Mouse (Mus musculus): ENCODE results near the gene Cdh3. TPM values are rescaled to one million over a fixed set of nuclear protein-coding genes. Genes with fewer than 3 reads are reported as not detected.

Cdh3 gene
- polyA plus RNA-seq, 2 experiments: 0.60 to 1.4 TPM

DNA sequence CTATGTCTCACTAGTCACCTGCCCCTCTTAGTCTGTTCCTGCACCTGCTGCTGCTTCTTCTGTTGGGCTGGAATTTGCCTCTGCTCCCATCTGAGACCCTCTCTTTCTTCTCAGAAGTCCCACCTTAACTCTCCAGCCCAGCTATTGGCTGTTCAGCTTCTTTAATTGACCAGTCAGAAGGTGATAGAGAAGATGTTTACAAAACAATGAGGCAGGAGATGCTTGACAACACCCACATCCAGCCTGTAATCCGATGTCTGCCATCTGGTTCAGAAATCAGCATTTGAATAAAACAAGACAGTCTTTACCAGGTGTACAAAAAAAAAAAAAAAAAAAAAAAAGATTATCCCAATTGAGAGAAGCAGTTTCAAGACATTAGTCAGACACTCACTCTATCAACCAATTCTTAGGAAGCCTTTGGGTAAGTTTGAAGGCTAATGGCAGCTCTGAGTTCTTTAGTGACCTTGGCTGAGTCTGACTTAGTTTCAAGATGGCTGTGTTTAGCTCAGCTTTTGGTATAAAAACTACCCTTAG is 5.3 kb downstream of the Cdh3 start:
- no peak overlapping the region for H3K4me3 ChIP-seq (ENCODE audit: insufficient read depth in 1 of 2, low read depth in 2 of 2, low read length in 2 of 2)
- DNase-seq (ENCODE audit: low read depth in 3 of 3, low spot score in 3 of 3) (no peak), ATAC-seq (ENCODE audit: insufficient read depth) (no peak)
- no peak overlapping the region for H3K27ac ChIP-seq
- no peaks in the 10 kb centered on the region for H3K4me1 ChIP-seq (replicated peaks; ENCODE audit: control insufficient read depth in 2 of 2, insufficient read depth in 2 of 2, low read length in 1 of 2)
- no peaks in the 10 kb centered on the region for H3K9me3 ChIP-seq (ENCODE audit: control insufficient read depth, low read length)
- no peaks in the 10 kb centered on the region for H3K36me3 ChIP-seq (replicated peaks; ENCODE audit: control insufficient read depth, insufficient read depth, low read depth)
- 31% methylated on average over 1 of the region's 1 CpGs for WGBS (ENCODE audit: insufficient replicate concordance)
- H3K9ac ChIP-seq (replicated peaks): no peak overlapping the region
- H3K4me2 ChIP-seq (ENCODE audit: low read depth): no peak overlapping the region
- TF ChIP-seq EP300 (IDR thresholded peaks at IDR 0.05; ENCODE audit: low read depth): no peak
- no peak for TF ChIP-seq CTCF (IDR thresholded peaks at IDR 0.05; ENCODE audit: low read depth)
- peaks cover 15% of the 10 kb centered on the region for H3K27me3 ChIP-seq (ENCODE audit: control insufficient read depth, insufficient read depth, low read length)

GRCm38 (mm10) chr8:106516581-106516980 is 5.9 kb downstream of the Cdh3 start:
- DNase-seq (ENCODE audit: low read depth in 3 of 3, low spot score in 3 of 3) (no peak), ATAC-seq (ENCODE audit: insufficient read depth) (no peak)
- Histone ChIP-seq H3K4me2 (ENCODE audit: low read depth) (no peak overlapping the region), H3K36me3 (replicated peaks; ENCODE audit: control insufficient read depth, insufficient read depth, low read depth) (no peaks in the 10 kb centered on the region), H3K9me3 (ENCODE audit: control insufficient read depth, low read length) (no peaks in the 10 kb centered on the region), H3K27ac (no peak overlapping the region), H3K4me3 (ENCODE audit: insufficient read depth in 1 of 2, low read depth in 2 of 2, low read length in 2 of 2) (no peak overlapping the region), H3K27me3 (ENCODE audit: control insufficient read depth, insufficient read depth, low read length) (peaks cover 9% of the 10 kb centered on the region), H3K9ac (replicated peaks) (no peak overlapping the region), H3K4me1 (replicated peaks; ENCODE audit: control insufficient read depth in 2 of 2, insufficient read depth in 2 of 2, low read length in 1 of 2) (no peaks in the 10 kb centered on the region)
- TF ChIP-seq EP300 (IDR thresholded peaks at IDR 0.05; ENCODE audit: low read depth): no peak
- no peak for TF ChIP-seq CTCF (IDR thresholded peaks at IDR 0.05; ENCODE audit: low read depth)
- 57% methylated on average over 2 of the region's 2 CpGs for WGBS (ENCODE audit: insufficient replicate concordance)

- DNase-seq (ENCODE audit: low read depth in 3 of 3, low spot score in 3 of 3) (no peak), ATAC-seq (ENCODE audit: insufficient read depth) (no peak)
- H3K4me1 ChIP-seq (replicated peaks; ENCODE audit: control insufficient read depth in 2 of 2, insufficient read depth in 2 of 2, low read length in 1 of 2): no peaks in the 10 kb centered on the region
- H3K4me3 ChIP-seq (ENCODE audit: insufficient read depth in 1 of 2, low read depth in 2 of 2, low read length in 2 of 2): no peak overlapping the region
- no peaks in the 10 kb centered on the region for H3K36me3 ChIP-seq (replicated peaks; ENCODE audit: control insufficient read depth, insufficient read depth, low read depth)
- H3K4me2 ChIP-seq (ENCODE audit: low read depth): no peak overlapping the region
- H3K9me3 ChIP-seq (ENCODE audit: control insufficient read depth, low read length): no peaks in the 10 kb centered on the region
- WGBS (ENCODE audit: insufficient replicate concordance): 10% methylated on average over 3 of the region's 3 CpGs
- no peak for TF ChIP-seq CTCF (IDR thresholded peaks at IDR 0.05; ENCODE audit: low read depth)
- no peak for TF ChIP-seq EP300 (IDR thresholded peaks at IDR 0.05; ENCODE audit: low read depth)
- no peak overlapping the region for H3K27ac ChIP-seq
- no peak overlapping the region for H3K9ac ChIP-seq (replicated peaks)
- H3K27me3 ChIP-seq (ENCODE audit: control insufficient read depth, insufficient read depth, low read length): no peaks in the 10 kb centered on the region
Measured at GRCm38 (mm10) chr8:106518763-106519162, 8.1 kb downstream of the Cdh3 start.

GRCm38 (mm10) chr8:106520578-106520977 is 9.9 kb downstream of the Cdh3 start:
- ATAC-seq (ENCODE audit: insufficient read depth) (no peak), DNase-seq (ENCODE audit: low read depth in 3 of 3, low spot score in 3 of 3) (no peak)
- Histone ChIP-seq H3K4me3 (ENCODE audit: insufficient read depth in 1 of 2, low read depth in 2 of 2, low read length in 2 of 2) (no peak overlapping the region), H3K9me3 (ENCODE audit: control insufficient read depth, low read length) (no peaks in the 10 kb centered on the region), H3K27me3 (ENCODE audit: control insufficient read depth, insufficient read depth, low read length) (no peaks in the 10 kb centered on the region), H3K36me3 (replicated peaks; ENCODE audit: control insufficient read depth, insufficient read depth, low read depth) (no peaks in the 10 kb centered on the region), H3K27ac (no peak overlapping the region), H3K4me1 (replicated peaks; ENCODE audit: control insufficient read depth in 2 of 2, insufficient read depth in 2 of 2, low read length in 1 of 2) (no peaks in the 10 kb centered on the region), H3K9ac (replicated peaks) (no peak overlapping the region), H3K4me2 (ENCODE audit: low read depth) (no peak overlapping the region)
- TF ChIP-seq EP300 (IDR thresholded peaks at IDR 0.05; ENCODE audit: low read depth): no peak
- TF ChIP-seq CTCF (IDR thresholded peaks at IDR 0.05; ENCODE audit: low read depth): no peak
- 64% methylated on average over 7 of the region's 7 CpGs for WGBS (ENCODE audit: insufficient replicate concordance)

DNA sequence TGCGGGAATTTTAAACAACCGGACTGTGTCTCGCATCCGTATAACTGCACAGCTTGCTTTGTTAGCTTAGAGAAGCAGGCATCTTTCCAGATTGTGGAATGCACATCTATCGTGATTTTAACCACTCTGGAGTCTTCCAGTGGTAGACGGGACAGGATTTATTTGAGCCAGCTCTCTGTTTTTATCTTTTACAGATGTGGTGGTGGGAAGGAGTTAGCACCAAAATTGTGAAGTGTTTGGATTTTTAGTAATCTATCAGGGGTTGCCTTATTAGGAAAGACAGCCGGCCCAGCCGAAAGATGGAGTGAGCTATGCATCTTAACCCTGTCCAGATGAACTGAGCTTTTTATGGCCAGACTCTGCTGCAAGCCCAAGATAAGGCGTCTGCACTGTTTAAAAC is 11.2 kb downstream of the Cdh3 start:
- no peak overlapping the region for H3K27ac ChIP-seq
- H3K9ac ChIP-seq (replicated peaks): no peak overlapping the region
- no peaks in the 10 kb centered on the region for H3K9me3 ChIP-seq (ENCODE audit: control insufficient read depth, low read length)
- H3K4me3 ChIP-seq (ENCODE audit: insufficient read depth in 1 of 2, low read depth in 2 of 2, low read length in 2 of 2): no peak overlapping the region
- no peaks in the 10 kb centered on the region for H3K36me3 ChIP-seq (replicated peaks; ENCODE audit: control insufficient read depth, insufficient read depth, low read depth)
- TF ChIP-seq EP300 (IDR thresholded peaks at IDR 0.05; ENCODE audit: low read depth) (no peak), CTCF (IDR thresholded peaks at IDR 0.05; ENCODE audit: low read depth) (no peak)
- no peaks in the 10 kb centered on the region for H3K4me1 ChIP-seq (replicated peaks; ENCODE audit: control insufficient read depth in 2 of 2, insufficient read depth in 2 of 2, low read length in 1 of 2)
- H3K27me3 ChIP-seq (ENCODE audit: control insufficient read depth, insufficient read depth, low read length): no peaks in the 10 kb centered on the region
- ATAC-seq (ENCODE audit: insufficient read depth) (no peak), DNase-seq (ENCODE audit: low read depth in 3 of 3, low spot score in 3 of 3) (no peak)
- no peak overlapping the region for H3K4me2 ChIP-seq (ENCODE audit: low read depth)
- WGBS (ENCODE audit: insufficient replicate concordance): 56% methylated on average over 9 of the region's 9 CpGs
